Mouse (Mus musculus): Measurements from ENCODE around the gene Sec24b.

Sec24b gene

DNA sequence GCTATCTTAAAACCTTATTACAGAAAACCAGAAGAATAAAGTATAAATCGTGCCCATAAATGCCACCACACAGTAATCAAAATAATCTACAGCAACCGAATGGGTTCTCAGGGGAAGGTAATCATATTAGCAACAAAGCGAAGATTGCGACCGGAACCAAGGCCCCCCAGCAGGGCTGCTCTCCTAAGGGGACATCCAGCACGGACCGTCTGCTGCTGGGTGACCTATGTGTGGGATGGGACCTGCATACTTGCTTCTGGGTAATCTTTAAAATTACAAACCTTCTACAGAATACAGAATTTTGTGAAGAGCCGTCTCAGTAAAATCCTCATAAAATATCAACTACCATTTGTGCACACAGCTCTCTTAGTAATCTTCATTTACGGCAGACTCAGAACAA lies 82.6 kb downstream of the Sec24b start:
- DNase-seq (ENCODE audit: low spot score in 2 of 2): no peak

- no peak for DNase-seq (ENCODE audit: low spot score in 2 of 2)
Observed at GRCm38 (mm10) chr3:129976317-129976716, 85.0 kb downstream of the Sec24b start.

- DNase-seq (ENCODE audit: low spot score in 2 of 2): no peak
Observed at GRCm38 (mm10) chr3:129970529-129971515, 90.5 kb downstream of the Sec24b start.

GRCm38 (mm10) chr3:129969432-129970395 lies 91.6 kb downstream of the Sec24b start, which contains the start of gene Mcub:
Mcub (minus strand) TSS chr3:129970206.
- DNase-seq (ENCODE audit: low spot score in 2 of 2): peak in 1 of 2 experiments; percentile 13

- DNase-seq (ENCODE audit: low spot score in 2 of 2): no peak
Observed at GRCm38 (mm10) chr3:129969031-129969430, 92.3 kb downstream of the Sec24b start.

- DNase-seq (ENCODE audit: low spot score in 2 of 2): no peak
Observed at GRCm38 (mm10) chr3:129967874-129968273, 93.5 kb downstream of the Sec24b start.

DNA sequence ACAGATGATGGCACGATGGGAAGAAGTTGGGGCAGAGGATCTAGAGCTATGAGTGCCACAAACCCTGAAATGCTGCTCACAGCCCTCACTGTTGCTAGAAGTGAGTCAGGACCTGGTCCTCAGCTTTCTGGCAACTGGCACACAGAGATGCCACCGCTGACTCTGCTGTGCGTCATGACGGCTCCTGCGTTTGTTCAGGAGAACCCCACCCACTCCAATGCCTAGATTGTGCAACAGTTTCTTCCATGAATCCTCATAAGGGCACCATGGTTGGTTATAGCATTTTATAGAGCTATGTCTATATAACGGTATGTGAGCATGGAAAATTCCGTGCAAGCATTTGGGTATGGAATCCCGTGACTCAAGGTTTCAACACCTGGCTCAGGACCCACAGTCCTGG lies 96.7 kb downstream of the Sec24b start:
- DNase-seq (ENCODE audit: low spot score in 2 of 2): no peak

- no peak for DNase-seq (ENCODE audit: low spot score in 2 of 2)
Observed at GRCm38 (mm10) chr3:129962533-129962932, 98.8 kb downstream of the Sec24b start.

- DNase-seq (ENCODE audit: low spot score in 2 of 2): no peak
Observed at GRCm38 (mm10) chr3:129953296-129953695, 108.1 kb downstream of the Sec24b start.

DNA sequence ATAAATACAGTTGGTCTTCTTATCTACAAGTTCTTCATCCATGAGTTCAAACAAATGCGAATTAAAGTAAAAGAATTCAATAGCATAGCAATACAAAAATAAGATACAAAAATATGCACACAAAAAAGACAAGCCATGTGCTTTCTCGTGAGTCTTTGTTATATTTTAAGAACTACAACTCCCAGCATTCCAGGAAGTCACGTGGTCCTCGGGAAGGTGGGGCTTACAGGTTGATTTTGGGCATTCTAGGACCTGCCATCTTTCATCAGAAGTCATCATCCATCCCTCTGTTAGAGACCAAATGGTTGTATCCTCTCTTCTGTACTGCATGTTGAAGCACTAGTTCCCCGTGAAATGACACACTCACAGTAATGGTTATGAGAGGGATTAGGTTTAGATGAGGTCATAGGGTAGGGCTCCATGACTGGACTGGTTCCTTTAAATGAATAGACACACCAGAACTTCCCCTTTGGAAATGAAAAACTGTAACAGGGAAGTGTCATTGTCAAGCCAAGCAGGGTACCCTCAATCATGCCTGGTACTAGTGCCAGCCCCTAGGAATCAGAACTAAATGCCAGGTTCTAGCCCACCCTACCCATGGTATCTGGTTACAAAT lies 112.1 kb downstream of the Sec24b start:
- DNase-seq (ENCODE audit: low spot score in 2 of 2): no peak

DNA sequence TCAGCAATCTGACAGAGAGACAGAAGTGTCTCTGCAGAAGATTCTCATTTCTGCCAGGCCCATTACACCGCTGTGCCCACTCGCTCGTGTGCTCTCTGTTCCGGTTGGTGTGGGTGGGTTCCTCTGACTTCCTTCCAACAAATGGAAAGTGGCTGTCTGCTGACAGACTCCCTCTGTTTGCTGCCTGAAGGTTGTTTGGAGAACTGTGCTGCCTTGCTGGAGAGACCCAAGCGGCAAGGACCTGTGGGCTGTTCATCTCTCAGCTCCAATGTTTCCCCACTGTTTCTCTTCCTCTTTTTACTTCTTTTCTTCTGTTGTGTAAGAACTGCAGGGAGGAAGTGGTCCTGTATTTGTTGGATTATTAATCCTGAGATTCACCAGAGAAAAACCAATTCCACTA lies 113.0 kb downstream of the Sec24b start:
- DNase-seq (ENCODE audit: low spot score in 2 of 2): no peak

DNA sequence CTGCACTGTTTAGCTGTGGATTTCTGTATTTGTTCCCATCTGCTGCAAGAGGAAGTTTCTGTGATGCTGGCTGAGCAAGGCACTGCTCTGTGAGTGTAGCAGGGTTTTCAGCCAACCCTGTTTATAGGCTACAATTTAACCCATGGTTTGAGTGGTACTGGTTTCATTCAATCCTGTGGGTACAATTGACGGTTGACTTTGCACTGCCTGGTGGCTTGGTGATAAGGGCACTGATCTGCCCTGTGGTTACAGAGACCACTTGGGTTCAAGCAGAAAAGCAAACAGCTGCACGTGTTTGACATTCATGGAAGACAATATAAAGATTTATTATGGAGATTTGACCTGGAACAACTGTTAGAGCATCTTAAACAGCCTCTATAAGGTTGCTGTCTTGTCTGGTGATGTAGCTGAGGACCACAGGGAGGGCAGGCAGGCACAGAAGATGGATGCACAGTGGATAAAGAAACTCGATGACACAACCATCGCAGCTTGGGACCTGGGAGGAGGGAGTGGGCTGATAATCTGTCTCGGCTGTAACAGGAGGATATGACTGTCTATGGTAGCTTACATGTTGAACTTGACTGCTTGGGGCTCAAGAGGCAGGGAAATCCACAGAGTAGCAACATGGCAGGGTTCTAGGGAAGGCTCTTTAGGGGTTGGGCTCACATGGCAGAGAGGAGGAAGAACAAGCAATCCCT lies 115.0 kb downstream of the Sec24b start:
- DNase-seq (ENCODE audit: low spot score in 2 of 2): no peak

DNA sequence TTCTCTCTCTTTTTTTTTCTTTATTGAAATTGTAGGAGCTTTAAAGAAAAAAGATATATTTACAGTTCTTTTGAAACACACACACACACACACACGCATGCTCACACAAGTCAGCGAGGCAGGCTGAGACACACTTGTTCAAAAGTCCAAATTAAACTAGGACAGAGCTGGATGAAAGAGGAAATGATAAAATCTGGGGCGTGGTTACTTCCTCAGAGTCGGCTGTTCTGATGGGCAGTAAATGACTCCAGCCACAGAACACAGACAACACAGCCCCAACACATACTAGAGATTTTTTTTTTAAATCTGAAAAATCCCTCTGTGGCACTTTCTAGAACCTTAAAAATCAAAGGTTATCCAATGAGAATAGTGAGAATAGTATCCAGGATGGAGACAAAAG lies 117.5 kb downstream of the Sec24b start:
- no peak for DNase-seq (ENCODE audit: low spot score in 2 of 2)

GRCm38 (mm10) chr3:129941291-129941690 lies 120.1 kb downstream of the Sec24b start:
- no peak for DNase-seq (ENCODE audit: low spot score in 2 of 2)

DNA sequence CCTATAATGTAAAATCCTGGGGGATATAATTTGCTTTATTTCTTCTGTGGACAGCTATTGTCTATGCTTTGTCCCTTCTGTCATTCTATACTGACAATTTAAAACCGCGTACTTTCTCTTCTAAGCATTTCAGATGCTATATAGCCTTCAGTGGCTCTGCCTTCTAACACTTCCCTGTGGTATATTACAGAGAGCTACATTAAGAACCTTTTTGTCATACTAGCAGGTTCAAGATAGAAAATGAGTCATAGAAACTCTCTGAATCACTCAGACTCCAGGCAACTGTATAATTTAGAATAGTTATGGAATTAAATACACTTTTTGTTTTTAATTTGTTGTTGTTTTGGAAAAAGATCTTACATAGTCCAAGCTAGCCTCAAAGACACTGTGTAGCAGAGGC lies 120.6 kb downstream of the Sec24b start:
- no peak for DNase-seq (ENCODE audit: low spot score in 2 of 2)

GRCm38 (mm10) chr3:129939058-129939457 lies 122.3 kb downstream of the Sec24b start:
- DNase-seq (ENCODE audit: low spot score in 2 of 2): no peak

- no peak for DNase-seq (ENCODE audit: low spot score in 2 of 2)
Observed at GRCm38 (mm10) chr3:129937848-129938247, 123.5 kb downstream of the Sec24b start.

- DNase-seq (ENCODE audit: low spot score in 2 of 2): no peak
Observed at GRCm38 (mm10) chr3:129936561-129936960, 124.8 kb downstream of the Sec24b start.

Data from spleen, postnatal 14 days (tissue).